Mouse (Mus musculus) left cerebral cortex, postnatal 14 days (tissue): ENCODE results near the gene Gne. TPM values are rescaled to one million over a fixed set of nuclear protein-coding genes. Genes with fewer than 3 reads are reported as not detected.

ENCODE experiments used
- DNase-seq, 2 experiments: peaks; one replicate each; pipeline ENCODE4 v3.0.0; 2021 to 2022; ENCODE audit warnings: low spot score in 2 of 2, mixed read lengths in 1 of 2
- intact Hi-C: fragments of 180-260 bp; cut with DNase I; formaldehyde crosslinking; loops from one replicate; pipeline ENCODE4 v1.15.1; 2025
- long read RNA-seq, 2 experiments: library from polyadenylated mRNA; stranded (forward); transcript quantifications; one replicate each; pipeline ENCODE4 v2.0.0; 2021
- total RNA-seq, 2 experiments: library from RNA; stranded (reverse); gene quantifications; 2 replicates each; pipeline ENCODE4 v1.2.3; 2021

The Gne gene
- total RNA-seq: 10 to 100 TPM; 38.2 to 49.6 TPM
- long read RNA-seq, experiment 1, transcript Gne-202 (12 exons, 2,920 nt): major isoform, 28 of 45 reads
- long read RNA-seq, experiment 1, partial matches to known transcripts: 7 of 45 reads
- long read RNA-seq, experiment 1, other reads (novel, unspliced or antisense): 9 of 45 reads
- long read RNA-seq, experiment 2, transcript Gne-202 (12 exons, 2,920 nt): major isoform, 19 of 34 reads
- long read RNA-seq, experiment 2, partial matches to known transcripts: 5 of 34 reads
- long read RNA-seq, experiment 2, other reads (novel, unspliced or antisense): 10 of 34 reads

- intact Hi-C loops: no loop called here
- DNase-seq: no peak
Measured at GRCm38 (mm10) chr4:44083945-44084344, at the start of gene Gne. Gene Gne (minus strand): TSS chr4:44084177.

- no peak for DNase-seq
- intact Hi-C loops: no loop called here
Measured at GRCm38 (mm10) chr4:44126805-44127204, 42.8 kb upstream of the Gne start.

GRCm38 (mm10) chr4:44119410-44120201 is 35.6 kb upstream of the Gne start:
- intact Hi-C loops: loop anchor here (2.0 kb wide), 1 partner anchor 55 kb away; no protein-coding TSS in a partner anchor
- no peak for DNase-seq

DNA sequence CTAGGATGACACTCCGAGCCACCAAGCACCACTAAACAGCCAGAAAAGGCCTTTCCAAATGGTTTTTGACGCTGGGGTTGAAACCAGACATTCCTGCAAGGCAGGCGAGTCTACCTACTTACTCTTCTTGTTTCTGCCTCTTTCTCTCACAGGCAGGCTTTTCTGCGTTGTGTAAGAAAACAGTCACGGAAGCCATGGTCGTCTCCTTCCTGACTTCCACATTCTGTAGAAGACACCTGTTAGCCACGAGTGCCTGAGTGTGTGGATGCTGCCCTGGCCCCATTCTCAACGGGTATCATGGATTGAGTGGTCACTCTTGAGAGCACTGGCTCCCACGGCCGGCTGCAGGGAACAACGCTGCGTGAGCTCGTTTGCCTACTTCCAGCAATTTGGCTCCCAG is 31.1 kb upstream of the Gne start:
- intact Hi-C loops: no loop called here
- no peak for DNase-seq

DNA sequence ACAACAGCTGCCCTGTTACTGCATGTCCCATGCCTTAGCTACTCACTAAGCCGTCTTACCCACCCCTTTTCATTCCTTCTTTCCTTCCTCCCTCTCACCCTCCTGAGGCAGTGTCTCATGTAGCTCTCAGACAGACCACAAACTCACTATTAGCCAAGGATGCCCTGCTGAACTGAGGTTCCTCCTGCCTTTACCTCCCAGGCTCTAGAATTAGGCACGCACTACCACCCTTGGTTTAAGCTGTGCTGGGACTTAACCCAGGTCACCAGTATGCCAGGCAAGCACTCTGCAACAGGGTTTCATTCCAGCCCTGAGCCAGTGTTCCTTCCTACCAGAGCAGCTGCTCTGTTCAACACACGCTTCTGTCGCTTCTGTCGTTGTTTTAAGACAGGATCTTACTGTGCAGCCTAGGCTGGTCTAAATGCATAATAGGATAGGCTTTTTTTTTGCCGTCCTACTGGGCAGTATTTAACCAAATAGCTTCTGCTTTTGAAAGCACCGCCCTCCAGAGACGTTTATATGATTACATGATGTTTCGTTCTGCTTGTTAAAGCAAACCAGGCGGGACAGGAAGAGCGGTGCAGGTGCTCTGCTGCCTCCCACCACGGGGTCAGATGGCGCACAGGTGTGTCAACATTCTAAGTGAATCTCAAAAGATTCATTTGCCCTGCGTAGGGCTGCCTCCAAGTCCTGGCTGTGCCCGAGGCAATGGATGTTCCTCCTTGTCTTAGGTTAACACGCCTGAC is 29.6 kb upstream of the Gne start:
- intact Hi-C loops: no loop called here
- DNase-seq: peak in 1 of 2 experiments; percentile 48

GRCm38 (mm10) chr4:44112741-44113140 is 28.8 kb upstream of the Gne start:
- DNase-seq: no peak
- intact Hi-C loops: no loop called here

DNA sequence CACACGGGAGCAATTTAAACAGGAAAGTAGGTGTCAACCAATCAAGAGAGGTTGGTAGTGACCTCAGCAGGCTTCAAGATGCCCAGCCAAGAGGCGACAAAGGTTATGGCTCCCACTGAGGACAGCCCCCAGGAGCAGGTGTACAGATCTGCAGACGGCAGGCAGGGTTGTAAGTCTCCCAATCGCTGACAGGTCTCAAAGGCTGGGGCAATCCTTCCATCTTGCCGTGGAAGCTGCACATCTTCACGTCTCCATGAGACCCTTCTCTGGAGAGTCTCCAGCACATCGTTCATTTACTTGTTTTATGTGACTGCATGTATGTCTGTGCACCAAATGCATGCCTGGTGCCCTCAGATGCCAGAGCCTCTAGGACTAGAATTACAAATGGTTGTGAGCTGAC is 26.8 kb upstream of the Gne start:
- intact Hi-C loops: no loop called here
- DNase-seq: no peak

- intact Hi-C loops: no loop called here
- no peak for DNase-seq
Measured at GRCm38 (mm10) chr4:44108297-44108696, 24.3 kb upstream of the Gne start.

- no peak for DNase-seq
- intact Hi-C loops: no loop called here
Measured at GRCm38 (mm10) chr4:44107339-44107738, 23.4 kb upstream of the Gne start.

DNA sequence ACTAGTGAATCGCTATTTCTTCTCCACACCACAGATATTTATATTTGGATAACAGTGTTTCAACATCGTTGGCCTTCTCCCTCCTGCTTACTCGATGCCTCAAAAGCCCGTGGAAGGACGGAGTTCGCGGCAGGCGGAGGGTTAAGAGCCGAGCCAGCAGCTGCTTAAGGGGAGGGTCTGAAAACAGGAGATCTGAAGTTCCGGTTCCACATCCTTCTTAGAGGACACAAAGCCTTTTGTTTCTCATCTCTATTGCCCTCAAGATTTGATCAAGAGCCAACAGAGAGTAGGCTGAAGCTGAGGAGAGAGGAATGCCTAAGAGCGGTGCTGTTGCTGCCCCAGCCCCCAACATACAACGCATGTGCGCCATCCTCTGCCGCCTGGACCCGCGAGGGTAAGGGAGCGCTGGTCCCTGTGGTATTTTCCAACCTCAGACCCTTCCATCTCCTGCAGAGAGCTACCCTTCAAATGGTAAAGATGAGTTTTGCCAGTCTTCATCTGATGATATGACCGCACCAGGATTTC is 22.4 kb upstream of the Gne start:
- intact Hi-C loops: no loop called here
- DNase-seq: no peak

GRCm38 (mm10) chr4:44104195-44104917 is 20.4 kb upstream of the Gne start:
- intact Hi-C loops: no loop called here
- no peak for DNase-seq

DNA sequence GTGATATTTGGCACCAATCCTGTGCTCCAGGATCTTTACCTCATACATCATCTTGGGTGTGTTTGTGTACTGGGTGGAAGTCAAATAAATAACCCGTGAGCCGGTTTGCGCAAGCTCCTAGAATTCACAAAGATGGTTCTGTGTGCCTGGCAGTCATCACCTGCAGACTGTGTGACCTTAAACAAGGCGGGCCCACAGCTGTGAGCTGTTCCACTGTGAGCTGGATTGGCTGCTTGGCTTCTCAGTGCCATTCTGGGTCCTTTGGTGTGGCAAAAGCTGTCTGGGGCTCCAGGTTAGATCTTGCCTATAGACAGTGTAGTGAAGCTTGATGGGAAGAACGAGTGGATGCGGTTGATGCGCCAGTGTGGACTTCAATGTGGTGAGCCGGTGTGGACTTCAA is 19.6 kb upstream of the Gne start:
- intact Hi-C loops: no loop called here
- DNase-seq: no peak

GRCm38 (mm10) chr4:44097576-44098335 is 13.8 kb upstream of the Gne start:
- intact Hi-C loops: no loop called here
- DNase-seq: no peak

DNA sequence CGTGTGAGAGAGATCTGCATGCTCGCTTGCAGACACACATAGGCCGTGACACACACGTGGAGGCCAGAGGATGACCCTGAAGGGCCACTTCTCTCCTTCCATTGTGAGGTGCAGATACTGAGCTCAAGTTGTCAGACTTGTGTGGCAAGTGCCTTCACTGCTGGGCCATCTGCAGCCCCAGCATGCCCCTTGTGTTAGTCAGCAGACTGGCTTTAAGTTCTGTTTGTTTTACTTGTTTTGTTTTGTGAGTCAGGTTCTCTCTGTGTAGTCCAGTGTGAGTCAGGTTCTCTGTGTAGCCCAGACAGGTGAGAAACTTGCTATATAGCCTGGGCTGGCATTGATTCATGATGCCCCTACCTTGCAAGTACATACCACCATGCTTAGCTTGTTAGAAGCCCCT is 10.5 kb upstream of the Gne start:
- intact Hi-C loops: no loop called here
- DNase-seq: no peak

DNA sequence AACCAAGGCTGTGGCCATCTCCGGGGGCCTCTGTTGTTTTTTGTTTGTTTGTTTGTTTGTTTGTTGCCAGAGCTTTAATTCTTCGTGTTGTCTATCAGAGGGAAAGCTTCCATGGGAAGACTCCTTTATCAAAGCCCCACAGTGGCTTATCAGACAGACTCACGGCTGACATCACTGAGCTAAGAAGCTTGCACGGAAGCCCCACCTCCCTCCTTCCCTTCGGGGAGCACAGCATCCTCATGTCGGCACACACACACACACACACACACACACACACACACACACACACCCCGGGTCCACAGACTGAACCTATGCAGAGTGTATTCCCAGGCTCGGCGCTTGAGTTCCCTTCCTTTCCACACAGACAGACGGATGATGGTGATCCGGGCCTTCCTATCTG is 8.4 kb upstream of the Gne start:
- no peak for DNase-seq
- intact Hi-C loops: no loop called here

- no peak for DNase-seq
- intact Hi-C loops: no loop called here
Measured at GRCm38 (mm10) chr4:44085566-44085965, 1.6 kb upstream of the Gne start.

GRCm38 (mm10) chr4:44084602-44085325 is 787 bp upstream of the Gne start:
- DNase-seq: no peak
- intact Hi-C loops: no loop called here

- intact Hi-C loops: no loop called here
- DNase-seq: no peak
Measured at GRCm38 (mm10) chr4:44078358-44078933, 5.5 kb downstream of the Gne start.
